Mouse (Mus musculus) neural tube, embryonic 14.5 days (tissue): ENCODE measurements around the gene Zfp799. TPM values are rescaled to one million over a fixed set of nuclear protein-coding genes. Genes with fewer than 3 reads are reported as not detected.

Experiments
- ATAC-seq: fragments of 200-750 bp; cut with Nextera tagmentation; 2 replicates; pipeline ENCODE4 v1.8.0; 2017; ENCODE audit warnings: low read depth, mild to moderate bottlenecking, moderate TSS enrichment, moderate library complexity
- H3K27ac ChIP-seq: fragments of 300-500 bp; sonication (generic); 2 replicates; pipeline ENCODE4 v1.5.1; 2014; ENCODE audit warnings: low read depth, mild to moderate bottlenecking, control low read depth, low read length, moderate library complexity, mixed read lengths
- H3K27me3 ChIP-seq: fragments of 300-500 bp; sonication (generic); 2 replicates; pipeline ENCODE4 v1.6.1; 2014; ENCODE audit warnings: low read length; ENCODE audit not compliant: control insufficient read depth, insufficient read depth
- H3K36me3 ChIP-seq: fragments of 300-500 bp; sonication (generic); 2 replicates; pipeline ENCODE4 v1.6.1; 2014; ENCODE audit warnings: low read length, mixed read lengths; ENCODE audit not compliant: control insufficient read depth, insufficient read depth
- H3K4me1 ChIP-seq: fragments of 300-500 bp; sonication (generic); 2 replicates; pipeline ENCODE4 v1.6.1; 2014; ENCODE audit warnings: low read length; ENCODE audit not compliant: control insufficient read depth, insufficient read depth
- H3K4me2 ChIP-seq: fragments of 300-500 bp; sonication (generic); 2 replicates; pipeline ENCODE4 v1.6.1; 2014; ENCODE audit warnings: mild to moderate bottlenecking, low read depth, low read length, control low read depth
- H3K4me3 ChIP-seq: fragments of 300-500 bp; sonication (generic); 2 replicates; pipeline ENCODE4 v1.5.1; 2014; ENCODE audit warnings: low read depth, low read length, control low read depth, mixed read lengths
- H3K9ac ChIP-seq: fragments of 300-500 bp; sonication (generic); replicated peaks from 2 replicates; pipeline ENCODE4 v1.6.1; 2014; ENCODE audit warnings: low read depth, mild to moderate bottlenecking, control low read depth, low read length, mixed read lengths
- H3K9me3 ChIP-seq: fragments of 300-500 bp; sonication (generic); 2 replicates; pipeline ENCODE4 v1.6.1; 2016; ENCODE audit warnings: low read length; ENCODE audit not compliant: control insufficient read depth
- WGBS: fragments of 180-500 bp; shearing (Covaris S2); extraction: QIAGEN DNeasy Blood & Tissue Kit; methylation state at CpG from one replicate; pipeline ENCODE4 v1.1.7; 2014; 5-methylcytosine and 5-hydroxymethylcytosine counted together
- polyA plus RNA-seq: library from polyadenylated mRNA; unstranded; fragments of >200 nt; fragmentation: Nextera tagmentation; extraction: Ambion mirVana; gene quantifications from 2 replicates; pipeline ENCODE4 v1.2.1, GENCODE M21; 2014

Zfp799 gene
- polyA plus RNA-seq, 1 experiment from 2014 or later, result 24.6 TPM

DNA sequence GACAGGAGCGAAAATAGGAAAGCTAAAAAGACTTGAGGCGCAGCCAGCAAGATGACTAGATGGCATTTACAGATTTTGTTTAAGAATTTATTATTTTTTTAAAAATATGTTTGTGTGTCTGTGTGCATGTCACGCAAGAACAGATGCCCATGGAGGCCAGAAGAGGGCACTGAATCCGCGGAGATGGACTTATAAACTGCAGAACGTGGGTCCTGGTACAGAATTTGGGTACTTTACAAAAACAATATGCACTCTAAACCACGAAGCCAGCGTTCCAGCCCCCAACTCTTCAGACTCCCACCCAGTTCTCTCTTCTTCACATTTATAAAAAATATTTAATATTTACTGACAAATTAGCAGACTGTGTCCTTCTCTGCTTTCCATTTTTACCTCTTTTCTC, 40.8 kb downstream of the Zfp799 start:
- ATAC-seq, result no peak
- Histone ChIP-seq H3K36me3 (0 out of 2 replicates have a peak, but pooled peaks cover 4% of the 10 kb centered on the region), H3K27ac (no peak overlapping the region), H3K4me2 (no peak overlapping the region), H3K4me1 (peaks cover 23% of the 10 kb centered on the region), H3K27me3 (no peaks in the 10 kb centered on the region), H3K4me3 (no peak overlapping the region), H3K9ac (no peak overlapping the region), H3K9me3 (no peaks in the 10 kb centered on the region)
- WGBS, result 82% methylated on average over 8 of the region's 8 CpGs

- Histone ChIP-seq H3K4me2 (peak overlapping the region; percentile 40), H3K9me3 (no peaks in the 10 kb centered on the region), H3K27ac (no peak overlapping the region), H3K27me3 (no peaks in the 10 kb centered on the region), H3K9ac (no peak overlapping the region), H3K4me3 (peak overlapping the region; percentile 85), H3K4me1 (peaks cover 23% of the 10 kb centered on the region), H3K36me3 (0 out of 2 replicates have a peak, but pooled peaks cover 4% of the 10 kb centered on the region)
- WGBS, result 12% methylated on average over 9 of the region's 9 CpGs
- ATAC-seq, result no peak
Observed at GRCm38 (mm10) chr17:32788576-32788975, 41.5 kb downstream of the Zfp799 start.

GRCm38 (mm10) chr17:32788094-32788559, 41.9 kb downstream of the Zfp799 start, which contains the start of gene Zfp871:
TSS of gene Zfp871 (minus strand) at chr17:32788287.
- H3K4me3 ChIP-seq, result peak within 1 kb of the TSS; percentile 85
- 0 out of 2 replicates have a peak, but pooled peaks cover 4% of the 10 kb centered on the region for H3K36me3 ChIP-seq
- peak; percentile 98 for ATAC-seq
- peaks cover 23% of the 10 kb centered on the region for H3K4me1 ChIP-seq
- 0% methylated on average over 22 of the region's 22 CpGs for WGBS
- H3K27me3 ChIP-seq, result no peaks in the 10 kb centered on the region
- H3K9ac ChIP-seq, result peak within 1 kb of the TSS; percentile 85
- H3K27ac ChIP-seq, result peak within 1 kb of the TSS; percentile 92
- H3K4me2 ChIP-seq, result peak within 1 kb of the TSS; percentile 70
- no peaks in the 10 kb centered on the region for H3K9me3 ChIP-seq

- 0 out of 2 replicates have a peak, but pooled peaks cover 4% of the 10 kb centered on the region for H3K36me3 ChIP-seq
- H3K9me3 ChIP-seq, result no peaks in the 10 kb centered on the region
- H3K27ac ChIP-seq, result peak overlapping the region; percentile 92
- H3K27me3 ChIP-seq, result no peaks in the 10 kb centered on the region
- under 1% methylated on average over 31 of the region's 31 CpGs for WGBS
- H3K4me1 ChIP-seq, result peaks cover 23% of the 10 kb centered on the region
- ATAC-seq, result peak; percentile 92
- H3K4me2 ChIP-seq, result peak overlapping the region; percentile 70
- H3K9ac ChIP-seq, result peak overlapping the region; percentile 85
- peak overlapping the region; percentile 85 for H3K4me3 ChIP-seq
Observed at GRCm38 (mm10) chr17:32787436-32788093, 42.5 kb downstream of the Zfp799 start.

DNA sequence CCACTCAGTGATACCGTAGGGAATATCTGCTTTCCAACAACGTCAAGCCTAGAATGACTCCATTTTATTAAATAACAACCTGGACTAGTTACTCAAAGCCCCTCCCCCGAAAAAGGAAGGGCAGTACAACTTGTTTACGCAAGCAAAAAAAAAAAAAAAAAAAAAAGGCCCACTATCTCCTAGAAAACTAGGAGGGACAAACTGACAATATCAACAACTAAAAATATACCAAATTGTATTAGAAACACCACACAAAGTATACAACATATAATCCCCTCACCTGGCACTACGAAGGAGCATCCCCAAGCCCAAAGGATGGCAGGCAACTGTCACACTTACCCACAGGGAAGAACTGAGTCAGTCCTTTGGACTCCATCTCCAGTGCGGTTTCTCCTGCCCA, 43.1 kb downstream of the Zfp799 start:
- H3K4me3 ChIP-seq, result peak overlapping the region; percentile 85
- peaks cover 23% of the 10 kb centered on the region for H3K4me1 ChIP-seq
- H3K36me3 ChIP-seq, result 0 out of 2 replicates have a peak, but pooled peaks cover 4% of the 10 kb centered on the region
- no peak for ATAC-seq
- no peaks in the 10 kb centered on the region for H3K27me3 ChIP-seq
- H3K4me2 ChIP-seq, result peak overlapping the region; percentile 70
- H3K9me3 ChIP-seq, result no peaks in the 10 kb centered on the region
- WGBS, result 72% methylated on average over 6 of the region's 6 CpGs
- H3K9ac ChIP-seq, result no peak overlapping the region; the same call in 1 of the 2 replicates
- no peak overlapping the region for H3K27ac ChIP-seq

DNA sequence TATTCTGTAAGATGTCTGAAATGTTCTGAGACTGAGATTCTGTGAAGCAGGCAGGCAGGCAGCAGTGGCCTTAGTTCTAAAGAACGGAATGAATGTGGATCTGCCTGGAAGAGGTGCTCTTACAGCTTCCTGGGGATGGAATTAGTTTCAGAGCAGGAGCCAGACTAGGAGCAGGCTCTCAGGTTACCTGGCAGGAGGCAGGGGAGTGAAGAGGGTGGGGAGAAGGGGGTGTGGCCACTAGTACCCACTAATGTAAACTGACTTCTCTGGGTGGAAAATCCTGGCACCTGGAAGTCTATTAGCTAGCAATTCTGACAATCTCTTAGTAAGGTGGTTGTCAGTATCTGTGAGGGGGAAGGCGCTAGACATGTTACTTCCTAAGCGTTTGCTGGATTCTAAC, 44.4 kb downstream of the Zfp799 start:
- Histone ChIP-seq H3K27ac (no peak overlapping the region), H3K4me3 (no peak overlapping the region), H3K9me3 (no peaks in the 10 kb centered on the region), H3K4me1 (peaks cover 23% of the 10 kb centered on the region), H3K36me3 (0 out of 2 replicates have a peak, but pooled peaks cover 4% of the 10 kb centered on the region), H3K4me2 (no peak overlapping the region), H3K9ac (no peak overlapping the region), H3K27me3 (no peaks in the 10 kb centered on the region)
- WGBS, result 91% methylated on average over 3 of the region's 3 CpGs
- ATAC-seq, result no peak

GRCm38 (mm10) chr17:32777564-32777963, 52.5 kb downstream of the Zfp799 start:
- no peaks in the 10 kb centered on the region for H3K4me1 ChIP-seq
- H3K4me2 ChIP-seq, result no peak overlapping the region
- H3K9me3 ChIP-seq, result no peaks in the 10 kb centered on the region
- H3K27ac ChIP-seq, result no peak overlapping the region
- ATAC-seq, result no peak
- H3K9ac ChIP-seq, result no peak overlapping the region
- WGBS, result 96% methylated on average over 3 of the region's 3 CpGs
- peaks cover 35% of the 10 kb centered on the region for H3K36me3 ChIP-seq
- no peak overlapping the region for H3K4me3 ChIP-seq
- H3K27me3 ChIP-seq, result no peaks in the 10 kb centered on the region

DNA sequence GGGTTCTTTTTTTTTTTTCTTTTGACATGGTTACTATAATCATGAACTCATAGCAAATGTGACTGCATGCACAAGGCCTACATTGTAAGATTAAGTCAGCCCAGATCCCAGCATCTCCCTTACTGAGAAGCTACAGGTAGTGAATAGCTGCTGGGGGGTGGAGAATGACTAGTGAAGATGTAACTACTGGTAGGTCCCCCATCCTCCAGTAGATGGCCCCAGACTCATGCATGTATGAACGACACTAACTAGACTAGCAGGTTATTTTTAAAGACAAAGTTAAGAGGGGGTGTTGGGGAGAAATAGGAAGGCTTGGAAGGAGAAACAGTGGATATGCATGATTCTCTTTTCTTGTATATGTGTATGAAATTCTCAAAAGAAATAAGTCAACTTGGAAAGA, 58.8 kb downstream of the Zfp799 start:
- H3K36me3 ChIP-seq, result peaks cover 45% of the 10 kb centered on the region
- H3K4me1 ChIP-seq, result no peaks in the 10 kb centered on the region
- 93% methylated on average over 1 of the region's 1 CpGs for WGBS
- H3K9me3 ChIP-seq, result no peaks in the 10 kb centered on the region; the same call in 1 of the 2 replicates
- no peak overlapping the region for H3K9ac ChIP-seq
- H3K27me3 ChIP-seq, result no peaks in the 10 kb centered on the region
- ATAC-seq, result no peak
- H3K27ac ChIP-seq, result no peak overlapping the region
- no peak overlapping the region for H3K4me3 ChIP-seq
- no peak overlapping the region for H3K4me2 ChIP-seq

GRCm38 (mm10) chr17:32766422-32766821, 63.6 kb downstream of the Zfp799 start:
- WGBS, result 98% methylated on average over 2 of the region's 2 CpGs
- no peaks in the 10 kb centered on the region for H3K27me3 ChIP-seq
- ATAC-seq, result no peak
- H3K4me1 ChIP-seq, result no peaks in the 10 kb centered on the region
- H3K4me2 ChIP-seq, result no peak overlapping the region
- no peak overlapping the region for H3K27ac ChIP-seq
- no peak overlapping the region for H3K9ac ChIP-seq
- H3K4me3 ChIP-seq, result no peak overlapping the region
- H3K9me3 ChIP-seq, result no peaks in the 10 kb centered on the region; the same call in 1 of the 2 replicates
- H3K36me3 ChIP-seq, result peaks cover 22% of the 10 kb centered on the region; the same call in 1 of the 2 replicates
